Mouse (Mus musculus): ENCODE measurements around the gene Dtl.

- TF ChIP-seq CTCF (IDR thresholded peaks at IDR 0.05; ENCODE audit: low read depth, low read length) (no peak), GATA1 (IDR thresholded peaks at IDR 0.05; ENCODE audit: borderline replicate concordance, low read length) (no peak), TAL1 (conservative IDR thresholded peaks at IDR 0.05; ENCODE audit: low read depth, low read length) (no peak), POLR2AphosphoS5 (IDR thresholded peaks at IDR 0.05; ENCODE audit: insufficient replicate concordance, low read depth, low read length) (no peak)
These were observed 49.7 kb upstream of the Dtl start for GRCm38 (mm10) chr1:191625026-191625425.
